Mouse (Mus musculus): ENCODE data around the gene Ccdc40.

DNA sequence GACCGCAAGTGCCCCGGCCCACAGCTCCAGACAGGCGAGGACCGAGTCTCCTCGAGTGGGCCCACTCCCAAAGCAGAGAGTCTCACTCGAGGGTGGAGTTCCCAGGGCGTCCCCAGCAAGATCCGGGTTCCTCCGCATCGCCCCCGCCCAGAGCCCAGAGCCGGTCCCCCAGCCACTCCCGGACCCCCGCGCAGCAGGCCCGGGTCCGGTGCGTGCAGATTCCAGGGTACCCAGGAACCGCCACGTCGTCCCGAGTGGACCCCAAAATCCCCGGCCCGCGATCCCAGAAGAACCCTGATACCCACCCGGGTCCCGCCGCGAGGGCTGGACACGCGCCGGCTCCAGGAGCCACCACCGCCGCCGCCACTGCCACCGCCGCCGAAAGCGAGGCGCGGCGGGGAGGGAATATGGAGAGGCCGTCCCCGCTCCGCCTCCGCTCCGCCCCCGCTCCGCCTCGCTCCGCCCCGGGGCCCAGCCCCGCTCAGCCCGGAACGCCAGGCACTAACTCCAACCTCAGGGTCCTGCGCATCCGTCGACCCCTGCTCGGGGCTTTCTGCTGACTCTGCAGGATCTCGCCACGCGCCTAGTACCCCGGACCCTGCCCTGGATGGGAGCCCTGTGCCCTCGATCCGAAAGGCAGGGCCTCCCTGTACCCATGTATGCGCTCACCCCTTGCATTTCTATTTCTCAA lies at the start of gene Ccdc40, which contains the start of gene Tbc1d16:
- TF ChIP-seq EP300 (IDR thresholded peaks at IDR 0.05) (no peak), CTCF (IDR thresholded peaks at IDR 0.05) (no peak)
